Mouse (Mus musculus): Measurements from ENCODE around the gene Tmem198.
A peak's percentile ranks its signal among the peaks of the same experiment; 100 is the strongest.

GRCm38 (mm10) chr1:75443247-75444024 is 35.9 kb upstream of the Tmem198 start:
- TF ChIP-seq REST (IDR thresholded peaks at IDR 0.05; ENCODE audit: insufficient read depth, insufficient read length), result no peak
- TF ChIP-seq POLR2A (IDR thresholded peaks at IDR 0.05; ENCODE audit: insufficient read length, low read depth), result no peak
- no peak for TF ChIP-seq USF1 (IDR thresholded peaks at IDR 0.05; ENCODE audit: low read depth)
- no peak for TF ChIP-seq TCF12 (IDR thresholded peaks at IDR 0.05; ENCODE audit: insufficient read depth, poor library complexity, severe bottlenecking)
- TF ChIP-seq E2F4 (IDR thresholded peaks at IDR 0.05; ENCODE audit: insufficient read depth), result no peak
- no peak for TF ChIP-seq CEBPB (IDR thresholded peaks at IDR 0.05; ENCODE audit: insufficient read depth, poor library complexity, severe bottlenecking)
- no peak for TF ChIP-seq TCF3 (IDR thresholded peaks at IDR 0.05; ENCODE audit: insufficient read length, low read depth)
- TF ChIP-seq MAX (IDR thresholded peaks at IDR 0.05; ENCODE audit: low read depth), result no peak
- no peak for TF ChIP-seq MYOD1 (IDR thresholded peaks at IDR 0.05; ENCODE audit: control insufficient read depth in 1 of 3, insufficient read length in 2 of 3, low read depth in 2 of 3)
- TF ChIP-seq POLR2AphosphoS2 (IDR thresholded peaks at IDR 0.05; ENCODE audit: insufficient read length, low read depth), result peak; percentile 7
- no peak for TF ChIP-seq MYOG (IDR thresholded peaks at IDR 0.05; ENCODE audit: control insufficient read depth in 1 of 3, insufficient read depth in 1 of 3, insufficient read length in 2 of 3, low read depth in 2 of 3)
- TF ChIP-seq SRF (IDR thresholded peaks at IDR 0.05; ENCODE audit: control insufficient read depth, insufficient read length, low read depth), result no peak
